Mouse (Mus musculus) heart, postnatal 14 days (tissue): Measurements from ENCODE around the gene Mpi. TPM values are rescaled to one million over a fixed set of nuclear protein-coding genes. Genes with fewer than 3 reads are reported as not detected.

Experiments used
- DNase-seq, 2 experiments: peaks; one replicate each; pipeline ENCODE4 v3.0.0; 2021 to 2022
- intact Hi-C: fragments of 180-260 bp; cut with DNase I; formaldehyde crosslinking; loops from one replicate; pipeline ENCODE4 v1.15.1; 2025
- total RNA-seq, 2 experiments: library from RNA; stranded (reverse); gene quantifications; 2 replicates each; pipeline ENCODE4 v1.2.3; 2021

The Mpi gene
- total RNA-seq, 2 experiments from 2014 or later = 162 to 176 TPM

DNA sequence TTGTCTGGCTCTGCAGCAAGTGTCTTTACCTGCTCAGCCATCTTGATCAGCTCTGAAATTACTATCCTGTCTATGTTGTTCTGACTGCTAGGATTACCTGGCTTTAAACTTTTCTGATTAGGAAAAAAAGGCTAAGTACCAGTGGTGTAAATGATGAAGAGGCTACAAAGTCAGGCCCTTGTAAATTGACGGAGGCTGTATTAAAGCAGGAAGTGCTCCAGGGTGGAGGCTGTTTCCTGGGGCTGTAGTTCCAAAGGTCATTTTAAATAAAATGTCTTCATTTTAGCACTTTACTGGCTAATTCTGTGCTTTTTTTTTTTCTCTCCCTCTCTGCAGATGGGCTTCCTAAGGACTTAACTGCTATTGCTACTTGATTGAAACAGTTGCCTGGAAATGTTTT, 20.6 kb downstream of the Mpi start:
- intact Hi-C loops = no loop called here

GRCm38 (mm10) chr9:57526435-57526834, 26.1 kb downstream of the Mpi start:
- no peak for DNase-seq
- intact Hi-C loops = no loop called here

More for the DNA sequence above, 20.6 kb downstream of the Mpi start:
- no peak for DNase-seq

DNA sequence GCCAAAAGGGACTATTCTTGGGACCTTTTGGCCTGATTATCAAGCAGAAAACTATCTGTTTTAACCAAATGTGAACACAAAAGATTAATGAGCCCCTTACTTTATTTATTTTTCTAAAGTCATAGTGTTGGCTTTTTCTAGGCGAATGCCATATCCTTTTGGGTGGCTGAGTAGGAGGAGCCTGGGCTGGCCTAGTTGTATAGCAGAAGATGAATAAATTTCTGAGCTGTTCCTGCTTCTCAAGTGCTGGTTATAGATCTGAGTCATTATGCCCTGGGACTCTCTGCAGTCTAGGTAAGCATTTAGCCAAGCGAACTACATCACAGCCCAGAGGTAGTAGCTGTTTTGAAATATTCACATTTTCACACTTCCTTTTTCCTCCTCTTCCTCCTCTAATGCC, 27.0 kb downstream of the Mpi start:
- no peak for DNase-seq
- intact Hi-C loops = no loop called here

GRCm38 (mm10) chr9:57524439-57524838, 28.1 kb downstream of the Mpi start:
- intact Hi-C loops = no loop called here

GRCm38 (mm10) chr9:57523754-57524153, 28.8 kb downstream of the Mpi start:
- intact Hi-C loops = loop anchor here (2.0 kb wide), 1 partner anchor 131 kb away; no protein-coding TSS in a partner anchor
- no peak for DNase-seq

More at GRCm38 (mm10) chr9:57524439-57524838, 28.1 kb downstream of the Mpi start:
- no peak for DNase-seq

- no peak for DNase-seq
- intact Hi-C loops = loop anchor here (2.0 kb wide), 1 partner anchor 132 kb away; no protein-coding TSS in a partner anchor
Observed at GRCm38 (mm10) chr9:57522861-57523246, 29.7 kb downstream of the Mpi start.

- no peak for DNase-seq
- intact Hi-C loops = loop anchor here (2.0 kb wide), 1 partner anchor 133 kb away; no protein-coding TSS in a partner anchor
Observed at GRCm38 (mm10) chr9:57522114-57522860, 30.3 kb downstream of the Mpi start.

DNA sequence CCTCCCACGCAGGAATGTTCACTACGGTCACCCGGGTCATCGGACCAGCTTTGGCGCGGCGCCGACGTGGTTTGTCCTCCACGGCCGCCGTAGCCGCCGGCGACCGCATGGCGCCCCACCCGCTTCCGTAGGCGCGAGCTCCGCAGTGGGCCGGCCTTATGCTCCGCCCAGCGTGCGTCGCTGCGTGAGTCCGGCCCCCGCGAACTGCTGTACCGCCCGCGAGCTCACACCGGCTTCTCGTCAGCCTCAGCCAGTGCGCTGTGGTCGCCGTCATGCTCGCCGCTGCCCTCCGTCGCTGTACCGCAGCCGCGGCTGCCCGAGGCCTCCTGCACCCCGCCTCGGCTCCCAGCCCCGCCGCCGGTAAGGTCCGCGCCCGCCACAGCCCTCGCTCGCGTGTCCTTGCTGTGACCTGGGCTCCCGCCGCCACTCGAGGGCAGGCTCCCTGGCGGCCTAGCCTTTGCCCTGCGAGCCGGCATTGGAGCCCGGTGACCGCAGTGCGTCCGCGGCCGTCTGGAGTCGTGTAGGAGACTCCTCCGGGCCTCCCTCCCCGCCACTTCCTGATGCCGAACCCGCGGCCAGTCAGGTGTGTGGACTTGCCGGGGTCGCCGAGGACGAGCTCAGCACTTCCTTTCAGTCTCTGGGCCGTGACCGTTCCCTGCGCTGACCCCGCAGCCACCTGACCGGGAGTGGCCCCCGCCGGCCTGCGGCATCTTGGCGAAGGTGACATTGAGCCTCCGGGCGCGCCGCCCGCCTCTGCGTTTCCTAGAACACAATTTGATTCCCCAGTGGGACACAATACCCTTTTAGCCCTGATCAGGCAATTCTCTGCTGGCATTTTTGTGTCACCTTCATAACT, 31.3 kb downstream of the Mpi start, which contains the start of gene Cox5a:
Cox5a (plus strand) TSS at position 219 of the 856 bp plus-strand sequence.
- intact Hi-C loops = no loop called here
- DNase-seq = peak; percentile 97 to 98

- no peak for DNase-seq
- intact Hi-C loops = no loop called here
Observed at GRCm38 (mm10) chr9:57520375-57521055, 32.0 kb downstream of the Mpi start.

DNA sequence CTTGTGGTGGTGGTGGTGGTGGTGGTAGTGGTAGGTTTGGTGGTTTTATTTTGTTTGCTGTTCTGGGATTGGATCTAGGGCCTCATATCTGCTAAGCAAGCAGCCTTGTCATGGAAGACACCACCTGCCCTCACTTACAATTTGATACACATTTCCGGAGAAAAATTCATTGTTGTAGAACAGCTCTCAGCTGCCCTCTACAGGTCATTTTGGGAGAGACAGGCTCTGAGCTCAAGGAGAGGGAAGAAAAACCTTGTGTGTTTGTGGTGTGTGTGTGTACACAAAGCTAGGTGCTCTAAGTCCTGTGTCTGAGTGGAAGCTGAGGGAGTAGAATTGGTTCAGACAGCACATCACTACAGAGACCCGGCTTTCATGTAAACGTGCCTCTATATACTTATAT, 35.5 kb downstream of the Mpi start:
- DNase-seq = peak; percentile 67 to 78
- intact Hi-C loops = loop anchor here (1.0 to 5.0 kb wide), 2 partner anchors 32 to 310 kb away; no protein-coding TSS in a partner anchor

- intact Hi-C loops = no loop called here
- no peak for DNase-seq
Observed at GRCm38 (mm10) chr9:57510577-57510976, 42.0 kb downstream of the Mpi start.

DNA sequence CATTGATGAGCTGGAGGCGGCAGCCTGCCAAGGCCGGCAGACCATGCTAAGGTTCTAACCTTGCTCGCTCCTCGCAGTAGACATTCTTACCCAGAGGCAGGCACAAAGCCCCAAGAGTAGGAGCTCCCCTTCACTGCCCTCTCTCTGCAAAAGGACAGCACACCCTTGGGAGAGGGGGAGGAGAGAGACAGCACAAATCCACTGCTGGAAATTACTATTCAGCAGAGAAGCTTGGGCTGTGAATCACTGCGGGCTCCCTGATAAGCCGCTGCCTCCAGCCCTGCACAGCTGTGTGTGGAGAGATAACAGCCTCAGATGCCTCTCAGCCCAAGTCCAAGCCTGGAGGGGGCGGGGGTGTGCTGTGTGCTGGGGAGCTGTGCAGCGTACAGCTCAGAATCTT, 46.9 kb downstream of the Mpi start:
- intact Hi-C loops = no loop called here

GRCm38 (mm10) chr9:57504891-57505290, 47.7 kb downstream of the Mpi start:
- no peak for DNase-seq
- intact Hi-C loops = no loop called here

More for the DNA sequence above, 46.9 kb downstream of the Mpi start:
- peak; percentile 74 to 75 for DNase-seq

DNA sequence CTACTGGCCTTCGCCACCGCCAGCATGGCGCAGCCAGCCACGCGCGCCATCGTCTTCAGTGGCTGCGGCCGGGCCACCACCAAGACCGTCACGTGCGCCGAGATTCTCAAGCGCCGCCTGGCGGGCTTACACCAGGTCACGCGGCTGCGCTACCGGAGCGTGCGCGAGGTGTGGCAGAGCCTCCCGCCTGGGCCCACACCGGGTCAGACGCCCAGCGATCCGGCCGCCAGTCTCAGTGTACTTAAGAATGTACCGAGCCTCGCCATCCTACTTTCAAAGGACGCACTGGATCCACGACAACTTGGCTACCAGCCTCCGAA, 48.2 kb downstream of the Mpi start:
- peak; percentile 60 to 76 for DNase-seq
- intact Hi-C loops = no loop called here

DNA sequence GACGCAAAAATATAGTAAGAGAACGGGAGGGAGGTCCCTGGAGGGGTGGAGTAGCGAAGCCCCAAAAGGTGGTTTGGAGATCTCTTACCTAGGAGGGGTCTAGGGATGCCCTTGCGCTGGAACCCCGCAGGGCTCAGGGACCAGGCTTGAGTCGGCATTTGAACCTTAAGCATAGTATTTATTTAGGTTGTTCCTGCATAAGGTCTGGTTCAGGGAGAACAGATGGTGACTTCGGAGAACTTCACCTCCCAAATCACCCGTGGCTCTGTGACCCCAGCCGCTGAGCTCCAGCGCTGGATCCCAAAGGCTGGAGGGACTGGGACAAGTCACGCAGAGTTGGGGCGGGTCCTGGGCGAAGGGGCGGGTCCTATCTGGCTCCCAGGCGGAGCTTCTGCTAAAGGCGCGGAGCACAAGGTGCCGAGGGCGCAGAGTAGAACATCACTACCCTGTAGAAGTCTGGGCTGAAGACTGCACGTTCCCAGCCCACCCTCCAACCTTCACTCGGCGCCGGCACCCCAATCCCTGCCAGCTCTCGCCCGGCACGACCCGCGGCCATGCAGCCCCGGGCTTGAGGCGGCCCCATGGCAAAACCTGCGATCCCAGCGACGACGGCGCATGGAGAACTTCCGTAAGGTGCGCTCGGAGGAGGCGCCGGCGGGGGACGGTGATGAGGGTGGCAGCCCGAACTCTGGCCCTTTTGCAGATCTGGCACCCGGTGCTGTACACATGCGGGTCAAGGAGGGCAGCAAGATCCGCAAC, 48.8 kb downstream of the Mpi start, which contains the start of gene Rpp25:
Rpp25 (plus strand) TSS at position 405 of the 759 bp plus-strand sequence.
- peak; percentile 66 to 81 for DNase-seq
- intact Hi-C loops = loop anchor here (2.0 kb wide), 1 partner anchor 17 kb away; no protein-coding TSS in a partner anchor

- intact Hi-C loops = loop anchor here (2.0 kb wide), 1 partner anchor 16 kb away; no protein-coding TSS in a partner anchor
- DNase-seq = no peak
Observed at GRCm38 (mm10) chr9:57502911-57503621, 49.5 kb downstream of the Mpi start.

DNA sequence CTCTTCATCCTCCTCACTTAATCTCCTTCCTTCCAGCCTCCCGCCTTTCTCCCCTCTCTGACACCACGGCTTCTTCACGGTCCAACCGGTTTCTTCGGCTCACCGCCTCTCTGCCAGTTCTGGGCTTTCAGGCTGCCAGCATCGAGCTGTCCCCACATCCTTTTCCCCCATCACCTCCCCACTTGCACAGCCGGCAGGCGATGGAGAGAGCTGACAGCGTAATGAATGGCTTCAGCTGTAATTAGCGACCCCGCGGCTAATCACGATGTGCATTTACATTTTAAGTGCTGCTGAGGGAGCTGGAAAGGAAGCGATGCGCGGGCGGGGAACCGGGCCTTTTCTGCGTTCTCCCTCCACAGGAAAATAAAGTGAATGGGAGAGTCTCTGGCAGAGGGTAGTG, 50.7 kb downstream of the Mpi start:
- no peak for DNase-seq
- intact Hi-C loops = loop anchor here (2.0 kb wide), 1 partner anchor 15 kb away; no protein-coding TSS in a partner anchor

DNA sequence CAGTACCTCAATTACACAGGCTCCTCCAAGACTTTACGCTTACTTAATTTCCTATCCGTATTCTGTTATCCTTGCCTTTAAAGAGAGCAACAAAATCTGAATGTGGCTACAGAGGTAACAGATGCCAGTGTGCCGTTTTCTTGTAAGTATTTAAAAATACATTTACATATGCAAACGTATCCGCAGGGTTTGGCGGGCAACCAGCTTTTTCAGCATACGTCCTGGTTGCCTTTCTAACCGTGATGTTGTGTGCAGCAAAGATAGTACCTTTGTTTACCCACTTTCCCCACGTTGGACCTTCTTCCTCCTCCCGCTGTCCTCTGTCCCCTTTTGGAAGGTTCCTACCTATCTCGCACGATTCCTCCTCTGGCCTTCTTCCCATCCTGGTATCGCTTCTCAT, 51.1 kb downstream of the Mpi start:
- intact Hi-C loops = no loop called here
- DNase-seq = no peak

DNA sequence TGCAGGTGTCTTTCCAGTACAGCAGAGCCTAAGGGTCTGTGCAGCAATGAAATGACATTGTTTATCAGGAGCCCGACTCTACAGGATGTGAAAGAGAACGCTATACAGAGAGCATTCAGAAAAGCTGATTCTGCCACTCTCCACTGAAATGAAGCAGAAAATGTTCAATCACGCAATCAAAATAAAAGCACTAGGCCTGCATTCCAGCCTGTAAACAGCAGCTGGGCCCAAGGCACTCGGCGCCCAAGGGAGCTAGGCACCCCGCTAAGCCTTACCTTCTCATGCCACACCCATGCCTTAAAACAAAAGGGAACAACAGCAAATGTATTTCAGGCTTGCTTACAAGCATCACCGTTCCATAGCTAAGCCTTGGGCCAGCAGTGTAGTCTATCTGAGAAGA, 54.0 kb downstream of the Mpi start:
- DNase-seq = no peak
- intact Hi-C loops = no loop called here
